Mouse (Mus musculus) brain, embryonic 14.5 days (tissue): ENCODE results near the gene Ccdc60.

Experiments
- CTCF ChIP-seq: fragments of 200-500 bp; IDR thresholded peaks from 2 replicates; pipeline ENCODE4 v1.5.1; 2012; ENCODE audit warnings: inconsistent platforms, mild to moderate bottlenecking, moderate library complexity, borderline replicate concordance; ENCODE audit not compliant: insufficient read depth, insufficient read length; ENCODE audit errors: extremely low read depth
- POLR2A ChIP-seq: fragments of 200-500 bp; IDR thresholded peaks from 2 replicates; pipeline ENCODE4 v1.6.1; 2012; ENCODE audit warnings: mild to moderate bottlenecking, inconsistent platforms, borderline replicate concordance; ENCODE audit not compliant: poor library complexity, insufficient read depth, insufficient read length, severe bottlenecking; ENCODE audit errors: extremely low read depth

DNA sequence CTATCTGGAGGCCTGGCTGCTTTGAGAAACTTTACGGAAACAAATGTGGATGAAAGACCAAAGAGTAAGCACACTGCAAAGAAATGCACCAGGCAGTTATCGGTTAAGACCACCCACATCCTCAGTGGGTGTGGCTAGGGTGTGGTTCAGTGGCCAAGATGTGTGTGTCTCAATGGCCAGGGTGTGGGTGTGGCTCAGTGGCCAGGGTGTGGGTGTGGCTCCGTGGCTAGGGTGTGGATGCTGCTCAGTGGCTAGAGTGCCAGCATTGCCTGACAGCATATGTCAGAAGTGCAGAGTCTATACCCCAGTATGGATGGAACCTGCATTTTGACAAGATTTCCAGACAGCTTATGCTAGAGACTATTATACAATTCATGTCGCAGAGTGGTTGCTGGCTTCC lies 34.9 kb downstream of the Ccdc60 start:
- TF ChIP-seq POLR2A (no peak), CTCF (no peak)
